Comparison of ENCODE assay signal across 12 mouse cellular contexts in genomic region chr5:24657113-24657512, GRCm38 (mm10). TPM values are rescaled to one million over a fixed set of nuclear protein-coding genes. Genes with fewer than 3 reads are reported as not detected.
DNase-seq lines count a peak whose midpoint lies in the region; ATAC-seq and TF ChIP-seq lines count a peak whose summit lies in the region.
"Had no signal": no experiment of that assay in that cellular context is flagged by ENCODE, and none has a peak within 500 bp of the region (broad histone marks: within the 10 kb centered on the region; RNA-seq: fewer than 3 reads in every experiment).

No protein-coding gene starts in this region.

- H3K27ac ChIP-seq in hindbrain, embryonic 14.5 days = no peak overlapping the region
- H3K27ac ChIP-seq in hindbrain, embryonic 10.5 days = no peak overlapping the region
- no peak overlapping the region for H3K27ac ChIP-seq in forebrain, postnatal 0 days (ENCODE audit: low read depth, low read length)
- H3K27ac ChIP-seq: embryonic facial prominence, embryonic 13.5 days; gastrocnemius, adult 2 months had no signal

- H3K9me3 ChIP-seq in hindbrain, embryonic 14.5 days (ENCODE audit: control insufficient read depth, low read length) = no peaks in the 10 kb centered on the region
- no peaks in the 10 kb centered on the region for H3K9me3 ChIP-seq in hindbrain, embryonic 10.5 days
- H3K9me3 ChIP-seq in forebrain, postnatal 0 days (ENCODE audit: low read length) = no peaks in the 10 kb centered on the region
- H3K9me3 ChIP-seq: embryonic facial prominence, embryonic 13.5 days had no signal

- no peak for TF ChIP-seq CTCF in forebrain, postnatal 0 days (IDR thresholded peaks at IDR 0.05; ENCODE audit: low read depth)

- H3K27me3 ChIP-seq in hindbrain, embryonic 14.5 days (ENCODE audit: control insufficient read depth, insufficient read depth, low read length) = no peaks in the 10 kb centered on the region
- peaks cover 7% of the 10 kb centered on the region; the same call in 1 of the 2 replicates for H3K27me3 ChIP-seq in hindbrain, embryonic 10.5 days (ENCODE audit: insufficient read depth, poor library complexity, severe bottlenecking)
- no peaks in the 10 kb centered on the region for H3K27me3 ChIP-seq in forebrain, postnatal 0 days (ENCODE audit: insufficient read depth, low read length)
- H3K27me3 ChIP-seq: embryonic facial prominence, embryonic 13.5 days had no signal

- H3K36me3 ChIP-seq in hindbrain, embryonic 14.5 days (replicated peaks; ENCODE audit: control insufficient read depth, insufficient read depth) = no peaks in the 10 kb centered on the region
- no peaks in the 10 kb centered on the region for H3K36me3 ChIP-seq in hindbrain, embryonic 10.5 days
- no peaks in the 10 kb centered on the region for H3K36me3 ChIP-seq in forebrain, postnatal 0 days (ENCODE audit: insufficient read depth)
- H3K36me3 ChIP-seq: embryonic facial prominence, embryonic 13.5 days had no signal

- H3K4me1 ChIP-seq in hindbrain, embryonic 14.5 days (replicated peaks; ENCODE audit: control insufficient read depth, insufficient read depth, low read length) = no peaks in the 10 kb centered on the region
- H3K4me1 ChIP-seq in hindbrain, embryonic 10.5 days (replicated peaks) = no peaks in the 10 kb centered on the region
- H3K4me1 ChIP-seq in forebrain, postnatal 0 days (ENCODE audit: insufficient read depth) = no peaks in the 10 kb centered on the region
- H3K4me1 ChIP-seq: embryonic facial prominence, embryonic 13.5 days had no signal

- 26% methylated on average over 2 of the region's 2 CpGs for WGBS in hindbrain, embryonic 14.5 days
- WGBS in hindbrain, embryonic 10.5 days = 52% methylated on average over 2 of the region's 2 CpGs
- WGBS in forebrain, postnatal 0 days = 38% methylated on average over 2 of the region's 2 CpGs

- peak; percentile 51; the same call in 1 of the 2 replicates for ATAC-seq in hindbrain, embryonic 14.5 days (ENCODE audit: low FRiP score)
- peak; percentile 55 for ATAC-seq in forebrain, postnatal 0 days

- no peak overlapping the region for H3K9ac ChIP-seq in hindbrain, embryonic 14.5 days
- H3K9ac ChIP-seq in forebrain, postnatal 0 days = no peak overlapping the region
- H3K9ac ChIP-seq: embryonic facial prominence, embryonic 13.5 days had no signal

- no peak overlapping the region for H3K4me2 ChIP-seq in hindbrain, embryonic 14.5 days (replicated peaks)
- no peak overlapping the region for H3K4me2 ChIP-seq in forebrain, postnatal 0 days (ENCODE audit: low read depth)
- H3K4me2 ChIP-seq: embryonic facial prominence, embryonic 13.5 days had no signal

- peak; percentile 28 for DNase-seq in hindbrain, embryonic 14.5 days (ENCODE audit: low spot score)
- DNase-seq in hindbrain, embryonic 10.5 days (ENCODE audit: low spot score) = no peak
- peak; percentile 31 for DNase-seq in right cerebral cortex, adult 18-20 months
- no peak for DNase-seq in right cerebral cortex, postnatal 36 days (ENCODE audit: low spot score in 2 of 2)
- DNase-seq in forebrain, postnatal 0 days = peak; percentile 87
- DNase-seq in right cerebral cortex, postnatal 4 days = peak; percentile 60
- no peak for DNase-seq in spleen, postnatal 10 days (ENCODE audit: low spot score in 2 of 2)
- no peak for DNase-seq in urinary bladder, postnatal 10 days (ENCODE audit: low spot score)
- DNase-seq: adrenal gland, adult 2 months; gastrocnemius, adult 2 months; heart, postnatal 14 days had no signal

- H3K4me3 ChIP-seq in hindbrain, embryonic 14.5 days (replicated peaks; ENCODE audit: low read length) = no peak overlapping the region
- H3K4me3 ChIP-seq in hindbrain, embryonic 10.5 days = no peak overlapping the region
- H3K4me3 ChIP-seq in forebrain, postnatal 0 days (ENCODE audit: low read depth, low read length) = no peak overlapping the region
- H3K4me3 ChIP-seq: embryonic facial prominence, embryonic 13.5 days; gastrocnemius, adult 2 months had no signal

RNA-seq across cellular contexts. Expression of gene Nub1, which starts 28.2 kb away (rescaled TPM):
- polyA plus RNA-seq in hindbrain, embryonic 14.5 days (2014; fragmentation: Nextera tagmentation; extraction: Ambion mirVana) = 48.5 and 51.7 TPM in 2 replicates
- polyA plus RNA-seq in hindbrain, embryonic 10.5 days (2016; fragmentation: Nextera tagmentation; extraction: Ambion mirVana) = 27.3 and 28.8 TPM in 2 replicates
- total RNA-seq in forebrain, postnatal 0 days (2014; rRNA removed) = 88.6 TPM in 2 replicates
- 59.4 and 61.0 TPM in 2 replicates for polyA plus RNA-seq in forebrain, postnatal 0 days (2015; fragmentation: Nextera tagmentation; extraction: Ambion mirVana)

RNA-seq across cellular contexts. Expression of gene Smarcd3, which starts 32.9 kb away (rescaled TPM):
- polyA plus RNA-seq in hindbrain, embryonic 14.5 days (2014; fragmentation: Nextera tagmentation; extraction: Ambion mirVana) = 149 and 171 TPM in 2 replicates
- 22.8 and 35.7 TPM in 2 replicates for polyA plus RNA-seq in hindbrain, embryonic 10.5 days (2016; fragmentation: Nextera tagmentation; extraction: Ambion mirVana)
- 265 and 272 TPM in 2 replicates for total RNA-seq in forebrain, postnatal 0 days (2014; rRNA removed)
- polyA plus RNA-seq in forebrain, postnatal 0 days (2015; fragmentation: Nextera tagmentation; extraction: Ambion mirVana) = 162 and 168 TPM in 2 replicates

Comparison
In these comparisons a context has a peak if more than half of its experiments do, and no peak if none do; other contexts are left out.
1. DNase-seq: peak in hindbrain, embryonic 14.5 days (single experiment), right cerebral cortex, adult 18-20 months (single experiment), forebrain, postnatal 0 days (single experiment) and right cerebral cortex, postnatal 4 days (single experiment); none in hindbrain, embryonic 10.5 days (single experiment), right cerebral cortex, postnatal 36 days (0 of 2), spleen, postnatal 10 days (0 of 2) and urinary bladder, postnatal 10 days (single experiment).